Mouse (Mus musculus) retina, adult 2 months (tissue): ENCODE results near the gene Nat8l.
"Not testable (repeated sequence)": the region's sequence is repeated elsewhere in the genome, so short reads cannot be mapped to it uniquely, and the experiment has no call there.

Experiments used
- DNase-seq: peaks from one replicate; pipeline ENCODE4 v3.0.0-alpha.2; 2012; ENCODE audit warnings: low read depth, low spot score

The Nat8l gene

DNA sequence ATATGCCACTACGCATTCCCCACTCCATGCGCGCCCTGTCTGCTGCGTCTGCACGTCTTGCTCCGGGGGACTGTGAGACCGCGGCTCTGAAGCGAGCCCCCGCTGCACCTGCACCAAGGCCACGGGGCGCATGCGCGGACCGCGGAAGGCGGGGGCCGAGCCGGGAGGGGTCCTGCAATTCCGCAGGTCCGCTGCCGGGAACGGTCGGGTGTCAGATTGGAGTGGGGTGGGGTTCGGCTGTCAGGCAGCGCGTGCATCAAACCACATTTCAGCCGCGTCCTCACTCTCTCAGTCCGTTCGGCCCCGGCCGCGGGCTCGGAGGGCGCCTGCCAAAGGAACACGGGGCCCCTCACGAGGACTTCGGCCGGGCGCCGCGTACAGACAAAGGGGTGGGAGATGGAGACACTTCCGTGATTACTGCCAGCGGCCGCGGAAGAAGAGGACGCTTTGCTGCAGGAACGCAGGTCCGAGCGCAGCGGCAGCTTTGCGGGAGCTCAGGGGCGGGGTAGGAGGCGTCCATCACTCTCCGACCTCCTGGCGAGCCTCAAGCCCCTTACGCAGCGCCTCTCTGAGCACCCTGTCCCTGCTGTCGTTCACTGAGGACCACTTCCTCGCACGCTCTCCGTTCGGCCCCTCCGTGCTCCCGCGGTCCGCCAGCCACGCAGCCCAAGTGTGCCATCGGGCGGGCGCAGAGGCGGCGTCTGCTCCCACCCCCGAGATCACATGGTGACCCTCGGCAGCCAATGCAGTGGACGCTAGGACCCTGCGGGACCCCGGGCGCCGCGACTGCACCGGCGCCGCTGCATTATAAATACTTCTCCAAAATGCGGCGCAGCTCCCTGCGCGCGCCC lies at the start of gene Nat8l:
TSS of gene Nat8l (plus strand) at position 142 of the 851 bp plus-strand sequence.
- no peak for DNase-seq

DNA sequence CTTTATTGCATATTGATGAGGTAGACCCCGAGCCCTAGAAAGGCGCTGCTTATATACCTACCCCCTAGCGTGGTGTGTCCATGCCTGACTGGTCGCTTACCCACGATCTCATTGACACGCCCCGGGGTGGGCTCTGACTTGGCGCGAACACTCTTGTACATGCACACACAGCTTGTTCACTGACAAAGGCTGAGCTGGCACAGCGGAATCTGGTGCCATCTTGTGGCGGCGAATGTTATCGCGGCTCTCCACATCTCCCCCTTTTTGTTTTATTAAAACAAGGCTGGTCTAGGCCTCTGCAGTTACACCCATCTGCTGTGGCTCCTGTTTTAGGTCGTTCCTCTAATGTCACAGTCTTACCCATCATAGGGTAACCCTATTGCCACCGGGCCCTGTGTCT lies 48.7 kb upstream of the Nat8l start:
- DNase-seq = not testable (repeated sequence)

DNA sequence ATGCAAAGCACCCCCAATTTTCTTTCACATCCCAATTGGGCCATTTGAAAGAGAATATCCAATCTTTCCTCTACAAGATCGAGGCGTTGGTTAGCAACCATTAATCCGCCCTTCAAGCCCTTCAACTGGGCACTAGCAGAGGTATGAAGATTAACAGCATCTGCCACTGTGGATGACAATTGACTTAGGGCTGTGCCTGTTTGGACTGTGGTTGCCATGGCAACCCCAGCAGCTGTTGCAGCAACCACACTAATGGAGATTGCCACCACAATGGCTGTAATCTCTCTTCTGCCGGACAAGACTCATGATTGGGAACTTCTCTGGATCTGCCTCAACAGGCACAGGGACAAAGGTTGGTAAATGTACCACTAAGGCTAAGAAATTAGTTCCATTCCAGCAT lies 47.5 kb upstream of the Nat8l start:
- DNase-seq = no peak

DNA sequence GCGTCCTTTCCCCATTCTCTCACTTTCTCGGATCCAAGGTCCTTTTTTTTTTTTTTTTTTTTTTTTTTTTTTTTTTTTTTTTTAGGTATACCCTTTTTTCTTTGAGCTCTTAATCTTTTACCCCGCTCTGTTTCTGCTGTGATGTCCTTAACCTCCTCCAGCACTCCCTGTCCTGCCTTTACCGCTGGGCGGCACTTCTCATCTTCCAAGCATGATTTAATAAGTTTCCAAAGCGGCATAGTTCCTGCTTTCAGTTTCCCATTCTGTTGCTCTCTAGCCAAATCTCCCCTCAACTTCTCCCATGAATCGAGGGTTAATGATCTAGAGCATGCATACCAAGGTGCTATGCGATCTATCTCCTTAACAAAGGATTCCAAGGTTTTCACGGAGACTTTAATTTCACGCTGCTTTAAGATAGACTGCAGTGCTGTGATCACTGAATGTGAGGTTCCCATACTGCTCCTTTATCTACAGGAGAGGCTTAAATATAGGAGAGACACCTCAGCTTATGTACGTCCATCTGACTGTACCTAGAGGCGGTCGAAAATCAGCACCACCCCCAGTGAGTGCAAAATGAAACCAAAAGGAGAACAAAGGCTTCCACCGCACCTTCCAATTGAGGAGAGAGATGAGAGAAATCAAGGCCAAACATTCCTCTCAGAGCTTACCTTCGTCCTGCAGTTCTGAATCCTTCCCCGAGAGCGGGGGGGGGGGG lies 42.2 kb upstream of the Nat8l start:
- no peak for DNase-seq

DNA sequence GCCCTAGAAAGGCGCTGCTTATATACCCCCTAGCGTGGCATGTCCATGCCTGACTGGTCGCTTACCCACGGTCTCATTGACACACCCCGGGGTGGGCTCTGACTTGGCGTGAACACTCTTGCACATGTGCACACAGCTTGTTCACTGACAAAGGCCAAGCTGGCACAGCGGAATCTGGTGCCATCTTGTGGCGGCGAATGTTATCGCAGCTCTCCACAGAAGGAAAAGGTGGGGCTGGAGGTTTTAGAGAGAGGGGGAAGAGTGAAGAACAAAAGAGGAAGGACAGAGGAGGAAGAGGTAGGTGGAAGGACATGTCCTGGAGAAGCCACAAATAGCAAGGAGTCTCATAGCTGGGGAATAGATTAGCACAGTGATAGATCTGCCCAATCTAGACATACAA lies 41.4 kb upstream of the Nat8l start:
- DNase-seq = peak; percentile 43

DNA sequence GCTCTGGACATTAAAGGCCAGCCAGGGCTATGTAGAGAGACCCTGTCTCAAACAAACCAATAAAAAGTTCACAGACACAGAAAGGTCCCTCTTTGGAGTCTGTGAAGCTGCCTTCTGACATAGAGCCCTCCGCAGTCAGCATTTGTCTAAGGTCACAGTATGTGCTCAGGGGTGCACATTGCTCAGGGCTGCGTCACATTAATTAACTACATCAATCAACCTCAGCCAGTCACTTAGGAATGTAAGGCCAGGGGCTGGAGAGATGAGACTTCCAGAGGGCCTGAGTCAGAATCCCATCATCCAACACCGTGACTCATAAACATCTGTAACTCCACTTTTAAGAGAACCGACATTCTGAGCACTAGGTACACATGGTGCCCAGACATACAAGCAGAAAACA lies 39.9 kb upstream of the Nat8l start:
- no peak for DNase-seq

DNA sequence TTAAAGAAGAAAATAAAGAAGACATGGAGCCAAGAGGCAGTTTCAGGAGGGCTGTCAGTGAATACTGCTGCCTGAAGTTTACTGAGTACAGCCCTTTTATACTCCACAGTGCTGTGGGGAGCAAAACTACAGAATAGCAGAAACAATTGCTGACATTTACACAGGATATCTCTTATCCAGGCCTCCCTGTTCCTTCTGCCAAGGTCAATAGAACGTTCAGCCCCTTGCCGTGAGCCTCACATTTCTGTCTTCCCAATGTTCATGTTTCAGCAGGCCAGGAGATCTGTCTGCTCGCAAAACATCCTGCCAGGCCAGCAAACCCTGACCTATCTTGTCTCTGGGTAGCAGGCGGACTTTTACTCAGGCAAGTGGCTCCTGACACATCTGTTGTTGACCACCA lies 36.4 kb upstream of the Nat8l start:
- DNase-seq = no peak

DNA sequence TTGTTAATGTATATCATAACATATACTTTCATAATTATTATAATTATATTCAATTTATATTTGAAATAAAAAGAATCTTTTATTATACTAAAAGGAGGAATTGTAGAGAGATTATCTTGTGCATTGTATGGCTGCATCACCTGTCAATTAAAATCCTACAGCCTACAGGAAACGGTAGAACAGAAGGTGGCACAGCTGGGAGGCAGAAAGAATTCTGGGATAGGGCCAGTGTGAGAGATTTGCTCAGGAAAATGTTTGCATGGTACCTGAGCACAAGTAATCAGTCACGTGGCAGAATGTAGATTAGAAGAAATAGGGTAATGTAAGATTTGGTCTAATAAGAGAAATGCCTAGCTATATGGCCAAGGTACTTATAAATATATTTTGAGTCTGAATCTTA lies 21.0 kb upstream of the Nat8l start:
- no peak for DNase-seq

DNA sequence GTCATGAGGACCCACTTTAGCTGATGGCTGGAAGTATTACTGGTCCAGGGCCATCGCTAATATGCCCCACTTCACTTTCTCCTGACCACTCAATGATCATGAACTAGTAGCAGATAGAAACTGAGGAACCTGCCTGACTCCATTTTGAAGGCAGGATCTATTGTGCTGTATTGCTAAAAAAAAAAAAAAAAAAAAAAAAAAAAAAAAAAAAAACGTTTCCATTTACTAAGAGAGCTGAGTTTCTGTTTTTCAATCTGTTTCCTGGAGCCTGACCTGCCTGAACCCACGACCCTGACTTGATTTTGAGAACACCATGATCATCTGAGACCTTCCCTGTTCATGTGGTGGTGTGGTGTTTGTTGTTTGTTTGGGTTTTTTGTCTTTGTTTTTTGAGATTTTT lies 19.5 kb upstream of the Nat8l start:
- DNase-seq = no peak

DNA sequence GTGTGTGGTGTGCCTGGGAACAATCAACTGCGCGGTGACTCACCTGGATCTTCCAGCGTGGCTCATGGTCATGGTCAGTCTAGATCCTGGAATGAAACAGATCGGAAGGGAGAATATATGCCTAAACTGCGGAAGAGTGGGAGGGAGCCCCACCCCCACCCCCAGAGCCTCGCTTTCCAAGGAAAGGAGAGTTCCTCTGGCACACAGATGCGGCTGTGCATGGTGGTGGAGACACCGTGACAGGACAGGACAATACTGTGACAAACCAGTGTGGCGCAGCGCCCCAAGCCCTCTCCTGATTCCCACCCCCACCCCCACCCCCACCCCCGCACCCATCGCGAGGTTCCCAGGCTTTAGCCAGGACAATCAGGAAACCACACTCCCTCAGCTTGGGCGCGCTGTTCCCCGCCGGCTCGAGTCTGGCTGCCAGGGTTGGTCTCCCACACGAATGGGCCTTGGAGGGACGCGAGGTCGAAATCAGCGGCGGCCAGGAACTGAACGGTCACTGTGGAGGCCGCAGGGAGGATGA lies 13.0 kb upstream of the Nat8l start:
- DNase-seq = no peak

DNA sequence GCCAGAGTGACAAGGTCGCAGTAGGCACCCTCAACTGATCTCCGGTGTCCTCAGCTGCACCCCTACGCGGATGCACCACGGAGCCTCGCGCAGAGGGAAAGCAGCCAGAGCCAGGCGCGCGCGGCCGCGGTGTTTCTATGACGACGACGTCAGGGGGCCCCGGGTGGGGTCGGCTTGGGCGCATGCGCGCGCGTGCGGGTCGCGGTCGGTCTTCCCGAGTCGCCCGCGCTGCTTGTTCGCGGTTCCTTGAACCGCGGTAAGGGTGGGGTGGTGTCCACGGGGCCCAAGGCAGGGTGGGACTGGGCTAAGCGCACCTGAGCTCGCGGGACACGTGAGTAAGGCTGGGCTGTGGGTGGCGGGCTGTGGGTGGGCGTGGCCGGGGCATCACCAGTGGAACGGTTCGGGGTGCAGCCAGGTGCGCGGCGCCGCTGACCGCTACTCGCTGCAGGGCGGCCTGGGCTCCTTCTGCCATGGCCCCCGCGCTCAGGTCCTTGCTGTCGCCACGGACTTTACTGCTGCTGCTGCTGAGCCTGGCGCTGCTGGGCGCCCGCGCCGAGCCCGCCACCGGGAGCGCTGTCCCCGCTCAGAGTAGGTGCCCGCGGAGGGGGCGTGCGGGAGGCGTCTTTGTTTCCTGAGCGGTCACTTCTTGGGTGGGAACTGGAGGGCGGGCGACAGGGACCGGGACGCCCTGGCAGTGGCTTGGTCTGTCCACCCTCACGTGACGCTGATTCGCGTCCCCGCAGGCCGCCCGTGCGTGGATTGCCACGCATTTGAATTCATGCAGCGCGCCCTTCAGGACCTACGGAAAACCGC lies 12.3 kb upstream of the Nat8l start, which contains the start of gene Gm1673:
TSS of gene Gm1673 (plus strand) at position 125 of the 813 bp plus-strand sequence.
- DNase-seq = no peak

DNA sequence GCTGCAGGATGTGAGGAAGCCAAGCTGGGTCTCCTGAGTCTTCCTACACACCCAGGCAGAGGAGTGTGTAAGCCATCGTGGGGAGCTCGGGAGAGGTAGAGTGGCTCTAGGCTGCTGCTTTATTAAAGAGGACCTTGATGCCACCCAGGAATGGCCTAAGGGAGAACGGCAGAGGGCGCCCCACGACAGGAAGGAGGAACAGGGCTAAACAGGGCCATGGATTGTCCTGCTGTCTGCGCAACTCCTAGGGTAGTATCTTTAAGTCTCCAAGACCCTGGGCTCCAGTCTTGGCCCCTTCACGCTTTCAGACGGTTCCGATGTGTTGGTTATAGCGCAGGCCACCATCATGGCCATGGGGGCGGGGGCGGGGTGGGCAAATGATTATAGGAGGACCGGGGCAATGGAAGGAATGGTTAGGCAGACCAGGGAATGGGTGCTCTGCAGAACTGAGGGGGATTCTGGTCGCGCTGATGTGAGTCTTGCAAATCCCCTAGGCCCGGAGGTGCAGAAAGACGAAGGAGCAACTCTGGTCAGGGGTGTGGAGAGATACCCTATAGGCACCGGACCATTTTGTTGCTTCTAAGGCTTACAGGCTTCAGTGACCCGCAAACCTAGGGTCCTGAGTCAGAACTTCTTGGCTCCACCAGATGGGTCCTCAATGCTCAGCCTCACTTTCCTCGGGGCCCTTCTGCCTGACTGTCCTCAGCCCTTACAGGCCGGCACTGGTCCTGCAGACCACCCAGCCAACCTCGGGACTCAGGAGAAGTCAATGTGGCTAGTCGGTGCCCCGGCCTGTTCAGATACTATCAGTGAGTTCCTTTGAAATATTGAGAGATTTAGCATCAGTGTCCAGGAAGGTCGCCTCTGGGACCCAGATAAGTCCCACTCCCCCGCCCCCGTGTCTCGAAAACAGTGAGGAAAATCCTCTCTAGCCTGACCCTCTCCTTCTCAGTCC lies 836 bp upstream of the Nat8l start:
- DNase-seq = no peak

DNA sequence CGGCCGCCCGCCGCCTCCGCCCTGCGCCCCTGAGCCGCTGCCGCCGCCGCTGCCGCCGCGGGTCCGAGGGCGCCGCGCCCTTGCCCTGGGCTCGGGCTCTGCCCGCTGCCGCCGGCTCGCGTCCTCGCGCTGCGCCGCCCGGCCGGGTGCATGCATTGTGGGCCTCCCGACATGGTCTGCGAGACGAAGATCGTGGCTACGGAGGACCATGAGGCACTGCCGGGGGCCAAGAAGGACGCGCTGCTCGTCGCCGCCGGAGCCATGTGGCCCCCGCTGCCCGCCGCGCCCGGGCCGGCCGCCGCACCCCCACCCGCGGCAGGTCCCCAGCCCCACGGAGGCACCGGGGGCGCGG lies 886 bp downstream of the Nat8l start:
- DNase-seq = no peak

DNA sequence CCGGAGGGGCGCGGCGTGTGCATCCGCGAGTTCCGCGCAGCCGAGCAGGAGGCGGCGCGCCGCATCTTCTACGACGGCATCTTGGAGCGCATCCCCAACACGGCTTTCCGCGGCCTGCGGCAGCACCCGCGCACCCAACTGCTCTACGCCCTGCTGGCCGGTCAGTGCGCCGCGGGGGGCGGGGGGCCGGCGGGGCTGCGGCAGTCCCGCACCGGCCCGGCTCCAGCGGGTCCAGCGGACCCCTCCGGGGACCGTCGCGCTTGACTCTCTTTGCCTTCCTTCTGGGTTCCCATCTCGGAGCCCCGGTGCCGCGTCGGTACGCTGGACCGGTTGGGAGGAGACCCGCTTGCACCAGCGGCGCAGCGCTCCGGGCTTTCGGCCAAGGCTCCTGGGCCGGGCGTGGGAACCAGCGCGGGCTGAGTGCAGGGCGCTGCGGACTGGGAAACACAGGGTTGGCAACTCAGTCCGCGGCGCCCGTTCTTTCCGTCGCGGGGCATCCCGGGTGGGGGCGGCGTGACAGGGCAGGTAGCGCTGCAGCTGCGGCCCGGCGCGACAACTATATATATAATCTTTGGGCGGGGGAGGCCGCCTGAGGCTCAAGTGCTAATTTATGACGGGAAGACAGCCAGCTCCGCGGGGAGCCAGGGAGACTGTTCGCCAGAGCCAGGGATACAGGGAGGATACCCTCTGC lies 1.4 kb downstream of the Nat8l start:
- no peak for DNase-seq

DNA sequence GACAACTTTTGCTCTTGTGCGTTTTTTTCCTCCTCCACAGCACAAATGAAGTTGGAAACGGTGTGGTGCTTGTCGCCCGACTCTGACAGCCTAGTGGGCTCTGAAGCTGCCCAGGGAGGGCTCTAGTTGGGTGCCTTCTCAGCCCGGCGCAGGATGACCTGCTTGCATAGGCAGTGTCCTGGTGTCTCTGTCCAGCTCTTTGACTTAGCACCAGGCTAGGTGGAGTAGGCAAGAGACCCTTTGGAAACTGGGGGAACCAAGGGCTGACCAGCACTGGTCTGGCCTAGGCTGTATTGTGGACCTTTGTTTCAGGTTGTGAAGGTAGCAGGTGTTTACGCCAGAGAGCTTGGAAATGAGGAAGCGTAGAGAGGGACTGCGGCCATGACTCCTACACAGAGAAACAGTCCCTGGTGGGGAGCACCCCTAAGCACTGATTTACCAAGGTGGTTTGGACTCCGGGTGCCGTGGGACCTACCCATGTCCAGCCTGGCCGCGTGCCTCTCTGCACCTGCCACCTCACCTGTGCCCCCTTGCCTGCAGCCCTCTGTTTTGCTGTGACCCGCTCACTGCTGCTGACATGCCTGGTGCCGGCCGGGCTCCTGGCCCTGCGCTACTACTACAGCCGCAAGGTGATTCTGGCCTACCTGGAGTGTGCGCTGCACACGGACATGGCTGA lies 2.2 kb downstream of the Nat8l start:
- no peak for DNase-seq

DNA sequence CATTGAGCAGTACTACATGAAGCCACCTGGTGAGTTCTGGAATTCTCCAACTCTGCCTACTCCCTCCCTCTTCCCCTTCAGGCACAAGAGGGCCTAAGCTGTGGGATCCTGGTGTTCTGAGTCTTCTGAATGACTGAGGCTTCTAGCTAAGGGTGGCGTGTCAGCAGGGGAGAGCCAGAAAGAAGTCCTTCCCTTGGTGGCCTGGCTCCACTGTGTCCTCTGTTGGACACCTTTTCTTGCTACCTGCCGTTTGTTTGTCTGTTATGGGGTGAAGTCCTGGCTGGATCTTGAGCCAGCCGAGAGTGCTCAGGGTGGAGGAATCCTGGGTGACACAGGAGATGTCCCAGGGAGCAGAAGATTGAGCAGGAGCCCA lies 2.7 kb downstream of the Nat8l start:
- no peak for DNase-seq

DNA sequence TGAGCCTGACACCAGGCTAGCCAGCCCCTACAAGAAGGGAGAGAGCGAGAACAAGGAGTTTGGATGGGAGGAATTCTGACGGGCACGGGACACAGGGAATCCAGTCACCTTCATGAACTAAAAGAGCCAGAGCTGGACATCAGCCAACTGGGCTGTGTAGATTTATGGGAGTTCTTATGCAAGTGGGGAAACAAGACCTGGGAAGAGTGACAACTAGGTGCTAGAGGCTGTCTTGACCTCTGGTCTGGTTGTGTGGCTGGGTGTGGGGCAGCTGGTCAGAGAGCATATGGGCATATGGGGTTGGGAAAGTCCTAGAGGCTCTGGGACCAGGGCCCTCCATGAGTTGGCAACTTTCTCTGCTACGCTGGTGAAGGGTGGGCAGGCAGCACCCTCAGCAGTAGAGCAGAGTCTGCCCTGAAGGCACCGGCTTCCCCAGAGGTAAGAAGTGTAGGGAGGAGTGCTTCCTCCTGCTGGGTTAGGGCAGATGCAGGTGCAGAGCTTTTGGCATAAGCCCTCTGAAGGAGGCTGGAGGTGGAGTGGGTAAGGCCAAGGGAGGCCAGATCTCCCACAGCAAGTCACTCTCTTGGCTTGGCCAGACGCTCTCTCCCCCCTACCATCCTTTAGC lies 3.8 kb downstream of the Nat8l start:
- DNase-seq = no peak

DNA sequence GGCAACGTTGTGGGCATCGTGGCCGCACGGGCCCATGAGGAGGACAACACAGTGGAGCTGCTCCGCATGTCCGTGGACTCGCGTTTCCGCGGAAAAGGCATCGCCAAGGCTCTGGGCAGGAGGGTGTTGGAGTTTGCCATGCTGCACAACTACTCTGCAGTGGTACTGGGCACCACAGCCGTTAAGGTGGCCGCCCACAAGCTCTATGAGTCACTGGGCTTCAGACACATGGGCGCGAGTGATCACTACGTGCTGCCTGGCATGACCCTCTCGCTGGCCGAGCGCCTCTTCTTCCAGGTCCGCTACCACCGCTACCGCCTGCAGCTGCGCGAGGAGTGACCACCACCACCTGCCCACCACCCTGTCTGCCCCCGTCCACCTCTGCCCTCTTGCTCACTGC lies 5.0 kb downstream of the Nat8l start:
- no peak for DNase-seq

DNA sequence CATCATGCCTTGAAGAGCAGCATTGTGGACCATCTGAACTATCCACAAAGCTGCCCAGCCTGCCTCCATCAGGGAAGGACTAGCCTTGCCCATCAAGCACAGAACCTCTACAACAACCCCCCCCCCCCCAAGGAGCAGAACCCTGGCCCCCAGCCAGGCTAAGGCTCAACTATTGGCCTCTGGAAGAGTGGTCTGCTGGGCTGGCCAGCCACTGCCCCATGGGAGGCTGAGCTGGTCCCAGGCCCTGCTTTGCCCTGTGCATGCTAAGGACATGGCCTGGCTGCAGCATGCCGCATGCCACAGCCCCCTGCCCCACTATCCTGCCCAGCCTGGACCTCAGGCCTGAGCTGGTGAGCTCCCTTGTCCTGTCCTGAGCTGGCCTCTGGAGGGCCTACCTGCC lies 5.6 kb downstream of the Nat8l start:
- no peak for DNase-seq
